Mouse (Mus musculus): ENCODE data around the gene Akr1c19. TPM values are rescaled to one million over a fixed set of nuclear protein-coding genes. Genes with fewer than 3 reads are reported as not detected.
"Not testable (repeated sequence)": the region's sequence is repeated elsewhere in the genome, so short reads cannot be mapped to it uniquely, and the experiment has no call there.

The Akr1c19 gene
- not detected for total RNA-seq (2021)

DNA sequence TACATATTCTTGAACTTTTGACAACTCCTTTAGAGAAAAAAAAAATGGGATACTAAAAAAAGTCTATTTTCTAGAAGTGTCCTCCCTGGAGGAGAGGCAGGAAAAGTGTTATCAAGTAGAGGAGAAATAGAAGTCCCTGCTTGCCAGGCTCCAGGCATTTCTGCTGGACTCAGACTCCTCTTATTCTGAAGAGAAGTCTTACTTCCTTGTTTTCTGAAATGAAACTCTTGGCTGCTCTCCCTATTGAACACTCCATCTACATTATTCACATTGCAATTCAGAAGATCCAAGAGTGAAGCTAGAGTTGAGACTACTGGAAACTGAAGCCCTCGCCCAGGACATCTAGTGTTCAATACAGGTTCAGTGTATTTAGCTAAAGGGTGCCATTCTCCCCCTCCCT, at the start of gene Akr1c19:
Akr1c19 (plus strand) TSS at position 260 of the 400 bp plus-strand sequence.
- intact Hi-C loops (cut with DNase I): no loop called here
- no peak for DNase-seq (ENCODE audit: low spot score in 2 of 2)

DNA sequence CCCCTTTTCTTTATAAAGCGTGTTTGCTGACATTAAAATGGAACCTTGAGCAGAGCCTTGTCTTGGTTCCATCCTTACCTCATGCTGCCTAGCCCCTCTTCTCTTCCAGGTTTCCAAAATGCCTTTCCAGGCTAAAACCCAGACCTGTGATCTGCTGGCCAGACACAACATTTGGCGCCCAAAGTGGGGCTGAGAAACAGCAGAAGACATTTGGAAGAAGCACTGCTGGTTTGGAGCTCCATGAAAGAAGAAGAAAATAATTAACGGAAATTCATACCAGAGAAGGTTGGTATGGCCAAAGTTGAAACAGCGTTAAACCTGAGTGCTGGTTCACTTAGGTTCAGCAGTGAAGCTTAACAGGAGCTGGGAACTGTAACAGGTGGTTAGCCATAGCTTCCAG, 47.2 kb upstream of the Akr1c19 start:
- intact Hi-C loops (cut with DNase I); DNase-seq (ENCODE audit: low spot score in 2 of 2): not testable (repeated sequence)

DNA sequence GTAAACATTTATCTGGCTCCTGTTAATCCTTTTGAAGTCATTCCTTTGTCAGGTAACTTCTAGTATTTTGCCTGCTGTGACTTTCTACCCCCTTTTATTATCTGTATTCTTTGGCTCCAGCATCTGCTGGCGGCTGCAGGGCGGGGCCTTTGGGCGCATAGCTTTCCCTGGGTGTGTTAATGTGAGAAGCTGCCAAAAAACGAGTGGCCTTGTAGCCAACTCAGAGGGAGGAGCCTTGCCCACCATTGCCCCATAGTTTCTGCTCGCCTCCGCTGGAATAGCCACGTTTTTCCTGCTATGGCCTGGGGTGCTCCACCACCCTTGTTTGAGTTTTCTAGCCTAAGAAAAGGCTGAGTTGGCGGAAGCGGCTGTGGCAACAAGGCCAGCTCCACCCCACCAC, 45.4 kb upstream of the Akr1c19 start:
- intact Hi-C loops (cut with DNase I): no loop called here
- no peak for DNase-seq (ENCODE audit: low spot score in 2 of 2)

DNA sequence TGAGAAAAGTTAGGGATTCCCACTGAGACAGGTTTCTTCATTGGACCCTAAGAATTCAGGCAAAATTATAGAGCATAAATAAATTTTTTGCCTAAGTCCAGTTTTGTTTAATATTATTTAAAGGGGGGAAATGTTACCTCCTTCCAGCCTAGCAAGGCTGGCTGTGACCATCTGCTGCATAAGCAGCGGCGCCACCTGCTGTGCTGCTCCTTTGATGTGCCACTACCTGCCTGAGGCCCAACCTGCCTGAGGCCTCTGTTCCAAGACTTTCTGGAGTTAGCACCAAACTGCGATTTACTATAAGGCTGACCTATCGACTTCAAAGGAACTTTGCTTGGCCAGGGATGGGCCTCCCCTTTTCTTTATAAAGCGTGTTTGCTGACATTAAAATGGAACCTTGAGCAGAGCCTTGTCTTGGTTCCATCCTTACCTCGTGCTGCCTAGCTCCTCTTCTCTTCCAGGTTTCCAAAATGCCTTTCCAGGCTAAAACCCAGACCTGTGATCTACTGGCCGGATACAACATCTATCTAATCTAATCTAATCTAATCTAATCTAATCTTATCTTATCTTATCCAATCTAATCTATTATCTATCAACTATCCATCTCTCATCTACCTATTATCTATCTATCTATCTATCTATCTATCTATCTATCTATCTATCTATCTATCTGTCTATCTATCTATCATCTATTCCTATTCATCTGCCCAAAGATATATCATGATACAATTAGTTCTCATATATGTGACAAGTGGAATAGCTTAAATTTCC, 41.7 kb upstream of the Akr1c19 start:
- DNase-seq (ENCODE audit: low spot score in 2 of 2): not testable (repeated sequence)
- intact Hi-C loops (cut with DNase I): loop anchor here (5.0 kb wide), 1 partner anchor 425 kb away; no protein-coding TSS in a partner anchor

DNA sequence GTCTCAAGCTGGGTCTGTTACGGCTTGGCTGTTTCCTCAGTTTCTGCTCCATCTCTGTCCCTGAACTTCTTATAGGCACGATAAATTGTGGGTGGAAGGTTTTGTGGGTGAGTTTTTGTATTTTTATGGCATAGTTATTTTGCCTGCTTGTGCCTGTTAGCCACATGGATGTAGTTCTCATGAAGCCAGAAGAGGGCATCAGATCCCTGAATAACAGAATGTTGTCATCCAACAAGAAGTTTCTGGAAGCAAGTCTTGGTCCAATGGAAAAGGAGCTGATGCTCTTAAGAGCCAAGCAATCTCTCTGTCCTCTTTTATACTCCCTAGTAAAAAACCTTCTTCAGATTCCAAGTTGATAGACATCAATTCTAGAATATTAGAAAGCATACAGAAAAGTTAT, 40.3 kb upstream of the Akr1c19 start:
- DNase-seq (ENCODE audit: low spot score in 2 of 2): peak; percentile 9 to 18
- intact Hi-C loops (cut with DNase I): loop anchor here (1.0 to 5.0 kb wide), 2 partner anchors 93 to 424 kb away; no protein-coding TSS in a partner anchor

DNA sequence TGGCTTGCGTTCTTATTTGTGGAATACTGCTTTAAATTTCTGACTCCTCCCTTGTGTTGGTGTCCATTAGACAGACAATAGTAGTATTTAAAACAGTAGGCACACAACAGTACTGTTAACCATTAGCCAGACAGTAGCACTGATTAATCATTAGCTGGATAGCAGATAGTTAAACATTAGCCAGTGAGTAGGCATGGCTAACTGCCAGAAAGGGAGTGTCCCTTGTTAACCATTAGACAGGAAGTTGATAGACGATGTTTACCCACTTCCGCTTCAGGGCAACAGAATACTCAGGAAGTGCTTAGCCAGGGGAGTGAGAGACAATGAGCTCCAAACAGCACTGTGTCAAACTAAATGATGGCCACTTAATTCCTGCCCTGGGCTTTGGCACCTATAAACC, 37.6 kb upstream of the Akr1c19 start, which contains the start of gene Akr1c13:
Akr1c13 (plus strand) TSS at position 247 of the 400 bp plus-strand sequence.
- intact Hi-C loops (cut with DNase I): no loop called here
- no peak for DNase-seq (ENCODE audit: low spot score in 2 of 2)

DNA sequence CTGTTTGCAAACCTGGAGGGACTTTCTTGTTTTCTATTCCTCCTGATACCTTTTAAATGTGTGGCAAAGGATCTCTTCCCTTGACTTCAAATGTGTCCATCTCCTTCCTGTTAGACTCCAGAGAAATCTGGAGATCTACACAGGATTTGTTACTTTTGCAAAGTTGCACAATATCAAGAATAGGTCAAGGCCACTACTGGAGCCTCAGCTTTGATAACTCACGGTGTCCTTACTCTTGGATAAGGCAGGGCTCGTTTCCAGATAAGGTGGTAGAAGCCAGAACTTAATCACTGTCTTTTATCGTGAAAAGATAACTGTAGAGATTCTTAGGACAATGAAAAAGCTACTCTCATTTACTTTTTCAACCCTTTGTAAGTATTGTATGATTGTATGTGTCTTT, 36.0 kb upstream of the Akr1c19 start:
- intact Hi-C loops (cut with DNase I): no loop called here

DNA sequence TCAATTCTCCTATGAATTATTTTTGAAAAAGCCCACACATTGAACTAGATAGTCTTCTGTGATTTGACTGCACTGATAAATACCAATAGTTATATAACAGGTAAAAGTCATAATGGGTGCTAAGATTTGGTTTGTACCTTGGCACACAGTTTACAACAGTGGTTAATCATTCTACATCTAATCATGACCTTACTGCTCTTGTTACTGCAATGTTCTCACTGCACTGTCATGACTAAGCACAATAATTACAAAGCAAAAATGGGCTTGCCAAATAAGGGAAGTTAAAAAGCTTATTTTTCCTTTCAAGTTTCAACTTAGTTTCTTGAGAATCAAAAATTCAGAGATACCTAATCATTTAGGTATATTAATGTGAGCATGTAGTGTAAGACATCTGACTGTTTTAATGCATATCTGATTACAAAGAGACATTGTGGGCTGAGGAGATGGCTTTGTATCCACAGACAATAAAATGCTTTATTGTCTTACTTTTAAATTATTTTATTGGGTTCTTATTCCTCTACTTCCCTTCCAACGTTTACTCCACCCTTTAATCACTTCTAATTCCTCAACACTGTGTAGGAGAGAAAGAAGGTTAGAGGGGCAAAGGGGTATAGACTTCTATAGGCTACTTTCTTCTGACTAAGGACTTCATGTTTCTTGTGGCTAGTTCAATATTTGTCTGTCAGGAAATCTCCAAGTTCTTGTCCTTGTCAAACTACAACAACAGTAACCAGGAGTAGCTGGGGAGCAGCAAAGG, 22.2 kb upstream of the Akr1c19 start:
- no peak for DNase-seq (ENCODE audit: low spot score in 2 of 2)
- intact Hi-C loops (cut with DNase I): no loop called here

More for the DNA sequence above, 36.0 kb upstream of the Akr1c19 start:
- DNase-seq (ENCODE audit: low spot score in 2 of 2): no peak

DNA sequence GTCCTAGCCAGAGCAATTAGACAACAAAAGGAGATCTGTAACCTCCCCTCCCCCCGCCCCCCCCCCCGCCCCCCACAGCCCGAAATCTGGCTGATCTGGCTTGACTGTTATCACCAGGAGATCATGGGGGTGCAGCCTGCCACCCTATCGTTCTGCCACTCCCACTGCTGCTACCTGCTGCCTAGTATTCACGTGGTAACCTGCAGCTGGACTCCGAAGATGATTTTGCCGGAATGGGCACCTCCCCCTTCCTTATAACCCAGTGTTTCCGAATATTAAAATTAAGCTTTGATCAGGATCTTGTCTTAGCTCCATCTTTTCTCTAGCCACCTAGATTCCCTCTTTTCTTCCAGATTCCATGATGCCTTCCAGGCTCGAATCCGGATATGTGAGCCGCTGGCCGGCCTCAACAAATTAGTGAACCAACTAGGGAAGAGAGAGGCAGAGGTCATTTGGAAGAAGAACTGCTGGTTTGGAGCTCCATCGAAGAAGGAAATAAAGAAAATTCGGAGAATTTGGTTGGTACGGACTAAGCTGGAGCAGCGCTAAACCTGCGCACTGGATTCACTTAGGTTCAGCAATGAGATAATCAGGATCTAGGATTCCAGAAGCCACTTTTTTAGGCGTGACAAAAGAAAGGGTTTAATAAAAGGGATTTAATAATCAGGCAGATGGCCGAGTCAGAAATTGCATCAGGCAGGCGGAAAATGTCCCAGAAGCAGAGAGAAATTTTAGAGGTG, 16.8 kb upstream of the Akr1c19 start:
- intact Hi-C loops (cut with DNase I): no loop called here
- no peak for DNase-seq (ENCODE audit: low spot score in 2 of 2)

DNA sequence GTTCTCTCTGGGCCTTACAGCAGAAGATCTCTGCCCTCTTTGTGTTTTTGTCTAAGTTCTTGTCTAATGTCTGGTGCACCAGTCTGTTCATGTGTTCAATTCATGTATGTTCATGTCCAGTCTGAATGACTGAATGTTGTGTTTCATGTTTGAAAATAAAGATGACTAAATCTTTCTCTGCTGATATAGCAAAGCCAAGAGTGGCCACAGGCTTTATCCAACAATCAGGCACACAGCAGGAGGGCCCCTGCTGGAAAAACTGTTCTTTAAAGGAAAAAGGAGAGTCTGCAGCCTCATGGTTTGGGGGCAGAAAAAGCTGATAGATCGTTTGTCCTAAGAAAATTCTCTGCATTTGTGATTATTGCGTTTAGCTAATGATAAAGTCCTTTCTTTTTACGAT, 16.2 kb upstream of the Akr1c19 start:
- intact Hi-C loops (cut with DNase I): no loop called here
- no peak for DNase-seq (ENCODE audit: low spot score in 2 of 2)

DNA sequence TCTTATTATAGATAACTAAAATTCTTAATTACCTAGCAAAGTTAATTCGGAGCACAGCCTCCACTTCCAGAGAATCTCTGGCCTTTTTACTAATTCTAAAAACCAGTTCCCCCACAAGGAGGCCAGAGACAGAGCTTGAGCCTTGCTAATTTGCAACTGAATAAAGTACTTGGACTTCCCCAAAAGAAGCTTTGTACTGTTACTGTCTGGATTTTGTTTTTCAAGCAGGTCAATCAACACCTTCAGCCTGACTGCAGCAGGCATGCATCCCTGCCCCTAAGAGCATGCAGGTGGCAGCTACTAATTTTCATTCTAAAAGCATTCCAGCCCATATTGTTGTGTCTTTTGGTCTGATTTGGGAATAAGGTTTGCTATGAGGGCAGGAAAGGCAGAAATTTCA, 13.0 kb upstream of the Akr1c19 start:
- DNase-seq (ENCODE audit: low spot score in 2 of 2); intact Hi-C loops (cut with DNase I): not testable (repeated sequence)

DNA sequence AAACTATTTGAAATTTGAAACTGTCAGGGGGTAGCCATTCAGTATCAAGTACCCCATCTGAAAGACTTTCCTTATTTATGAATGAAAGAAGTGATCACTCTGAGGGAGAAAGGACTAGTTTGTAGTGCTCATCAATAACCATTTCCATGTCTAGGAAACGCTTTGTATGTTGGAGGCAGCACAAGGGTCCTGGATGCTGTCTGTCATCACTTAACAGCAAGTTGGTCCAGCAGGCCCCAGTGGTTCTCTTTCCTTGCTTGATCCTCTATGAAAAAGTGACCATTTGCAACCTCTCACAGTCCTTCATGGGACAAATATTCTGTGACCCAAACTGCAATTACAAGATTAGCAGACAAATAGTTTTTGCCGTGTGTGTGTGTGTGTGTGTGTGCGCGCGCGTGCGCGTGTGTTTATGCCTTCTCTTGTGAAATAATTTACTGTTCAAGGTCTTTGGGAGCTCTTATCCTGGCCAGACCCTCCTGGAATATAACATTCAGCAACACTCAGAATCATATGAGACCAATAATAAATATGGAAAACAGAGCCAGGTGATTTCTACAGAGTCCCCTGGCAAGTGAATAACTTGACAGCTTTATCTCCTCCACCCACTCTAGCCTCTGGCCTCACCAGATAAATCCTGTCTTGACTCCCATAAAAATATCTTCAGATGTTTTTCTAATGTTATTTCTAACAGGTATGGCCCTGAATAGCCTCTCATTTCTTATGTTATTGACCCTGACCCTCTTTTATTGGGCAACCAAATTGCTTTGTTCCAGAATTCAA, 2.5 kb downstream of the Akr1c19 start:
- no peak for DNase-seq (ENCODE audit: low spot score in 2 of 2)
- intact Hi-C loops (cut with DNase I): no loop called here

DNA sequence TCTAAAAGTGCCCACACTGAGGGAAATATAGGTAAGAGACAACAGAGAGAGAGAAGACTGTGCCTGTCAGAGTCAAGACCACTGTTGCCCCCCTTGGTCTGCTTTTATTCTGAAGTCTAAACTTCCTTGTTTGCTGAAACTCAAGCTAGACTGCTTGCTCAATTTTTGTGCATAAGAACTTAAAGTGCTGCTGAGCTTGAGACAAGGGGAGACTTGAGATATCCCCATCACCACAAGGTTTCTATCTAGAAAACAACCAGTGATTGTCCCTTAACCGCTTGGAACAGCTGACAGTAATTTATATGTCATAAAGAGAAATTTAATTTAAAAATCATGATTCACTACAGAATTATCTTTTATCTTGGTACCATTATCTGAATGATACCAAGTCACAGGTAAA, 4.6 kb downstream of the Akr1c19 start:
- intact Hi-C loops (cut with DNase I): no loop called here

DNA sequence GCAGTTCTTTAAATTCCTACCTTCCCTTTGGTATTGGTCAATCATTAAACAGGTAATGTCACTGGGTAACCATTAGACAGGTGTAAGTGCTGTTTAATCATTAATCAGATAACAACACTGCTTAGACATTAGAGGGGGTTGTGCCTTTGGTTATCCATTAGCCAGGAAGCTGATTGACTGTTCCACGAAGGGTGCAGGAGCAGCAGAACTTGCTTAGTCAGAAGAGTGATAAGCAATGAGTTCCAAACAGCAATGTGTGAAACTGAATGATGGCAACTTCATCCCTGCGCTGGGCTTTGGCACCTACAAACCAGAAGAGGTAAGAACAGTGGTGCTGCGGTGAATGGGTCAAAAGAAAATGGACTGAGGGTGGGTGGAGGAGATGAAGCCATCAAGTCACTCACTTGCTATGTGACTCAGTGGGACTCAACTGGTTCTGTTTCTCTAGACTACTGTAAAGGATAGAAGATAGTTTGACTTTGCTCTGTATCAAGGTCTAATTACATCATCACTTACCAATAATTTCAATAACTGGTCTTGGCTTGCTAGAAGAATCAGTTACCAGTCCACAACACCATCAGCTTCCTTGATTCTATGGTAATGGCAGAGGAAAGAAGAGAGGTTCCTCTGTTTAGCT, 5.2 kb downstream of the Akr1c19 start:
- no peak for DNase-seq (ENCODE audit: low spot score in 2 of 2)
- intact Hi-C loops (cut with DNase I): no loop called here

More for the DNA sequence above, 4.6 kb downstream of the Akr1c19 start:
- DNase-seq (ENCODE audit: low spot score in 2 of 2): no peak

DNA sequence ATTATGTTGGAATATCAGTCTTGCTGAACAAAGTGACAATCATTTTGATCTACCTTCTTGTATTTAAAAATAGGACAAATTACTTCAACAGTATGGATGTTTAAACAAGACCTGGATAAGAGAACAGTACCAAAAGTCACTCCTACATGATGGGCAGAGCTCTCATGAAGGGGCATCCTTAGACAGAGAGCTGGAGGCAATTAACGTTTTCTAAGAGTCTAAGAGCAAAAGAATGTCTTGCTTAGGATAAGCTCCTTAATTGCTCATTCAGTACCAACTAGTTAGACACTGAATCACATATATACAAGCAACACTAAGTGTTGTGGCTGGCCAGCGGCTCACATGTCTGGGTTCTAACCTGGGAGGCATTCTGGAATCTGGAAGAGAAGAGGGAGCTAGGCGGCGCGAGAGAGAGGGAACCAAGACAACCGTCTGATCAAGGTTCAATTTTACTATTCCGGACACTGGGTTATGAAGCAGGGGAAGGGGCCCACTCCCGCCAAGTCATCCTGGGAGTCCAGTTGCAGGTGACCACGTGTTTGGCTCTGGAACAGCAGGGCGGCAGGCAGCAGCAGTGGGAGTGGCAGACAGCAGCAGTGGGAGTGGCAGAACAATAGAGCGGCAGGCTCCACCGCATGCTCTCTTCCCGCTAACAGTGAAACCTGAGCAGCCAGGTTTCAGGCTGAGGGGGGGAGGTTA, 16.5 kb downstream of the Akr1c19 start:
- peak in 1 of 2 experiments; percentile 2 for DNase-seq (ENCODE audit: low spot score in 2 of 2)
- intact Hi-C loops (cut with DNase I): no loop called here

DNA sequence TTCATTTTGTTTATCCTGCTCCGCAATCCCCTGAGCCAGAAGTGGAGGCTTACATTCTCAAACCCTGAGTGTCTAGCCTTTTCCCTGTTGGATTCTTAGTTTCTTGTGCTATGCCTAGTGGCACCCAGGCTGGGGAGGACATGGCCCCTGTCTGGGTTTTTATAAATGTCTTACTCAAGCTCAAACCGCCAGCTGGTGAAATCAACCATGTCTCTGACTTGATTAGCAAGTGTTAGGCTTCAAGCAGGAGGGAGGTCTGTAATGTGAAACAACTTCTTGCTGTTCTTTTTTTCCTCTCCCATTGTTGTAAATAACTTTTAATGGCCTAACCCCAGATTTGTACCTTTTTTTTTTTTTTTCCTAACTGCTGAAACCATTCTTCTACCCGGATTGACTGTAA, 20.8 kb downstream of the Akr1c19 start:
- intact Hi-C loops (cut with DNase I): no loop called here
- DNase-seq (ENCODE audit: low spot score in 2 of 2): no peak

DNA sequence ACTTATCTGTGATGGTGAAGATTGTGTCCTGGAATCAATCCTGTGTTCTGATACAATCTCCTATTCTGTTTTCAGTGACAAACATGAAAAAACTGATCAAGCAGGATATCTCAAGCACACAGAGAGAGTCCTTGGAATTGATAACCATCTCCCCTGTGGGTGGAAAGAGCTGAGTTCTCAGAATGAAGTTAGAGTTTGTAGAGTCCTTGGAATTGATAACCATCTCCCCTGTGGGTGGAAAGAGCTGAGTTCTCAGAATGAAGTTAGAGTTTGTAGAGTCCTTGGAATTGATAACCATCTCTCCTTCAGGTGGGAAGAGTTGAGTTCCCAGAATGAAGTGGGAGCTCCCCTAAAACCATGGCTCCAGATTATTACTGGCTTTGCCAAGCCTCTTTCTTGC, 28.4 kb downstream of the Akr1c19 start:
- intact Hi-C loops (cut with DNase I); DNase-seq (ENCODE audit: low spot score in 2 of 2): not testable (repeated sequence)

DNA sequence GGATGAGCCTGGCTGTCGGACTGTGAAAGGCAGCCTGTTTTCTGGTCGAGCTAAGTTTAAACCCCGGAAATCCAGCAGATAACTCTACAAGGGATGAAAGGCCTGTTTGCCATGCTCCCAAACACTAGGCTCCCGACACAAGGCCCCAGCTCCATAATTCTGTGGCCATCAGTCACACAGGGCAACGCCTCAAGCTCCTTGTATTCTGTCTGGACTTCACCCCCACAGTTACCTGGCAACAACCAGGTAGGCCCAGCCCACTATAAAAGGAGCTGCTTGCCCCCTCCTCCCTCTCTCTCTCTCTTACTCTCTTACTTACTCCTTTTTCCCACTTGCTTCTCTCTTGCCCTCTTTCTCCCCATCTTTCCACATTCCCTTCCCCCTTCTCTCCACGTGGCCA, 28.8 kb downstream of the Akr1c19 start:
- DNase-seq (ENCODE audit: low spot score in 2 of 2): no peak
- intact Hi-C loops (cut with DNase I): no loop called here

Measured in left cerebral cortex, postnatal 25 days (tissue).